Mouse (Mus musculus): ENCODE results near the gene Dnajc4. TPM values are rescaled to one million over a fixed set of nuclear protein-coding genes. Genes with fewer than 3 reads are reported as not detected.
"Not testable (repeated sequence)": the region's sequence is repeated elsewhere in the genome, so short reads cannot be mapped to it uniquely, and the experiment has no call there.

Dnajc4 gene
- polyA plus RNA-seq, 1 experiment: 36.7 TPM

DNA sequence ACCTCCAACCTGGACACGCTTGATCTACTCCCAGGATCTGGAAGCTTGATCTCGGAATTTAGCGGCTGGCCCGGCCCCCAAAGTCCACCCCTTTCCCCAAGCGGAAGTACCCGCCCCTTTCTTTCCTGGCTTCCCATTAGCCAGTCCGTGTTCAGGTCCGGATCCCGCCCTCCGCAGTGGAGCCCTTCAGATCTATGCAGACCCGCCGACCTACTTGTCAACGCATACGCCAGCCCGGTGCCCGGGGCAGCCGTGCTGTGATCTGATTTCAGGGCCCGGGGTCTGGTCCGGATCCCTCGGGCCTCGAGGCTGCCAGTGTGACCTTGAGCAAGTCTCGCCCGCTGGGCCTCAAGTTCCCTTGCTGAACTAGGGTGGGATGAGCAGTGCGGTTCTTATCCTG lies 3.6 kb upstream of the Dnajc4 start, which contains the start of the genes Nudt22 and Trpt1:
Gene Nudt22, minus strand, starts transcription at position 112 of the 400 bp plus-strand sequence.
Gene Trpt1, plus strand, starts transcription at position 126 of the 400 bp plus-strand sequence.
- DNase-seq (ENCODE audit: extremely low spot score in 1 of 2, low spot score in 1 of 2): peak; percentile 71 to 88

DNA sequence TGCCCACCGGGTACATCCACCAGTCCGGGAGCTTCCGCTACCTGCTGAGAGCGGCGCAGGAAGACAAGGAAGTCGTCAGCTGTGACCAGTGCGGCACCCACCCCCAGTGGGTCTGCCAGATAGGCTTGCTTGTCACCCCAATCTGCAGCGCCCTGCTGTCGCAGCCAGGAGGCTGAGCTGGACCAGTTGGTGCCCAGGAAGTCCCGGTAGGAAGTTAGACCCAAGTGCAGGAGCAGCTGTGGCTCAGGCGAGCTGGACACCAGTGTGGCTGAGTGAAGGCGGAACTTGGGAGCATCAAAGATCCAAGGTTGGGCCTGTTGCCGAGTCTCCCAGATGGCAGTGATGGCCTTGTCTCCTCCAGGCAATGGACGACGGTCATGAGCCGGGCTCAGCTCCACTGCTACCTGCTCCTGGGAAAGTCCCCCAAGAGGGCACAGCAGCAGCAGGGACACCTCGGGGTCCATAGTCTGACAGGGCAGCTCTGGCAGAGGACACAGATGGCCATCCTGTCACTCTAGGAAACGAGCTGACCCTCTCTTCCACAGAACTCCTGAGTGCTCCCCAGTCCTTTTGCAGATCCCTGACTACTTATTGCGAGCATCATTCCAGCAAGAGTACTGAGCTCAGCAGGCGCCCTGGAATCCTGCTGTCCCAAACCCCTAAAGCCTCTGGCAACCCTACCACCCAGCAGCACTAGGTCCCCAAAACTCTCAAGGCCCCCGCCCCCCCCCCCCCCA lies 3.1 kb upstream of the Dnajc4 start:
- no peak for DNase-seq (ENCODE audit: extremely low spot score in 1 of 2, low spot score in 1 of 2)

DNA sequence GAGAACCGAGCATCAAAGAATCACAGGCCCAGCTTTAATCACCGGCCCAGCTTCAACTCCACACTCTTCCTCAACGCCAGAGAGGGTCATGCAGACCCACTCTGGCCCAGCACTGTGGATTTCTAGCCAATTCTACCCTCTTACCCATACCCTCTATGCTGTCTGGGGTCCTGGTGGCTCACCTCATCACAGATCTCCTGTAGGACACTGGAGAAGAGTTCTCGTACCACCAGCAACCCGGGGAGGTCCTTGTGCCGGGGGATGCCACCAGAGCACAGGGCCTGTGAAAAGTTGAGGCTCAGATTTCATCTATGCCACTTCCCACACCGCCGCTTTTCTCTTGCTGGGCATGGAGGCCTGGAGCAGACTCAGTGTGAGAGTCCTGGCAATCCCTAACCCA lies 2.1 kb upstream of the Dnajc4 start:
- DNase-seq (ENCODE audit: extremely low spot score in 1 of 2, low spot score in 1 of 2): no peak

DNA sequence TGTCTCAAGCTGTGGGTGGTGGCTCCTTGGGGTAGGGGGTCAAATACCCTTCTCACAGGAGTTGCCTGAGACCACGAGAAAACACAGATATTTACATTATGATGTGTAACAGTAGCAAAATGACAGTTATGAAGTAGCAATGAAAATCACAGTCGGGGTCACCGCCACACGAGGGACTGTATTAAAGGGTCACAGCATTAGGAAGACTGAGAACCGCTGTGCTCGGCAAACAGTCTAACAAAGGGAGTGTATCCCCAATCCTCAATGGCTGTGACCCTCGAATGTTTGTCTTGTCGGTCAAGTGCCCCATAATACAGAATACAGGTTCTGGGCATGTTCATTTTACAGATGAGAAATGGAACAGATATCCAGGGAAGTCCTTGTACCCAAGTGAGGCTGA lies 1.6 kb upstream of the Dnajc4 start:
- no peak for DNase-seq (ENCODE audit: extremely low spot score in 1 of 2, low spot score in 1 of 2)

DNA sequence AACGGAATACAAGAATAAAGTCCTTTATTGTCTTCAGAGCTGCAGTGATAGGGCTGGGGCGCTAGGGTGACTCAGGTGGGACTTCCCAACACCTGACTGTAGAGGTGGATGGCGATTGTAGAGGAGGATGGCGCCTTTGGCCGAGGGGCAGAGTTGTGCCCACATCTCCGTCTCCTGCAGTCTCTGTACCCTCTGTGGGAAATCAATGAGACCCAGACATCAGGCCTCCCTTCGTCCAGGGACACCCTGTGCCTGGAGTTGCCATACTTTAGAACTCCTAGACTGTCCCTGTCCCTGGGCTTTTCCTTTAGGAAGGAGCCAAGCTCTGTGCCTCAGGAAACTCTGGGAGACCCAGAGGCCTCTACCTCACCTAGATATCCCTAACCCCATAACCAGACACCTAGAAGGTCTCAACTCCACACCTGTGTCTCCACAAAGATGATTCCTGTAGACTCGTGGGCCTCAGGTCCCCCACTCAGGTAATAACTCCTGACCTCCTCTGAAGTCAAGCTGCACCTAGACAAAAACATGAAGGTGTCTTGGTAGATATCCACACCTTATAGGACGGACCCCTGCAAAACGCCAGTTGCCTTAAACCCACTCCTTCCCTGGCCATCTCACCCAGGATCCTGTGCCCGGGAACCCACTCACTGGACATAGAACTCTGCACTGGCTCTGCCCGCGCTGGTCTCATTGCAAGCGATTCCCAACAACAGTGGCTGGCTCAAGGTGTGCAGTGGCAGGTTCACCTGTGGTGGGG lies 819 bp upstream of the Dnajc4 start:
- no peak for DNase-seq (ENCODE audit: extremely low spot score in 1 of 2, low spot score in 1 of 2)

DNA sequence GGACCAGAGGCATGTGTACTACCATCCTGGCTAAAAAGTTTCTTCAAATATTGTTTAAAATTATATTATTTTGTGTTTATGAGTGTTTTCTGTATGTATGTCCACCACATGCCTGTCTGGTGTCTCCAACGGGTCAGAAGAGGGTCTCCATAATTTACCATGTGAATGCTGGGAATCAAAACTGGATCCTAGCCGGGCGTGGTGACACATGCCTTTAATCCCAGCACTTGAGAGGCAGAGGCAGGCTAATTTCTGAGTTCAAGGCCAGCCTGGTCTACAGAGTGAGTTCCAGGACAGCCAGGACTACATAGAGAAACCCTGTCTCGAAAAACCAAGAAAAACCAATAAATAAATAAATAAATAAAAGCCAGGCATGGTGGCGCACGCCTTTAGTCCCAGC lies 1.2 kb downstream of the Dnajc4 start:
- not testable (repeated sequence) for DNase-seq (ENCODE audit: extremely low spot score in 1 of 2, low spot score in 1 of 2)

DNA sequence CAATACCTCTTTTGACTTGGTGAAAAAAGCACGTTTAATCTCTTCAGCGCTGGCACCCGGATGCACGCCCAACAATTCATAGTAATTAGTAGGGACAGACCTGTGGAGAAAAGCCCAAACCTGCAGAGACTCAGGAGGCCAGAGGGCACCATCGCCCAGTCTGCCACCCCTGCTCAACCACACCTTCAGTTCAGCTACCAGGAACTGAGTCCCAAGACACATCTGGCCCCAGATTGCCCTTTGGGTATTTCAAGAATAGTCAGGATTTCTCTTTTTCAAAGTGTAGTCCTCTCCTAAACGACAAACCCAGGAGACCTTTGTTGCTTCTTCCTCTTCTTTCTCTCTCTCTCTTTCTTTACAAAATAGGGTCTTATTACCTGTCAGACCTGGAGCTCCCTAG lies 1.7 kb downstream of the Dnajc4 start:
- DNase-seq (ENCODE audit: extremely low spot score in 1 of 2, low spot score in 1 of 2): no peak

DNA sequence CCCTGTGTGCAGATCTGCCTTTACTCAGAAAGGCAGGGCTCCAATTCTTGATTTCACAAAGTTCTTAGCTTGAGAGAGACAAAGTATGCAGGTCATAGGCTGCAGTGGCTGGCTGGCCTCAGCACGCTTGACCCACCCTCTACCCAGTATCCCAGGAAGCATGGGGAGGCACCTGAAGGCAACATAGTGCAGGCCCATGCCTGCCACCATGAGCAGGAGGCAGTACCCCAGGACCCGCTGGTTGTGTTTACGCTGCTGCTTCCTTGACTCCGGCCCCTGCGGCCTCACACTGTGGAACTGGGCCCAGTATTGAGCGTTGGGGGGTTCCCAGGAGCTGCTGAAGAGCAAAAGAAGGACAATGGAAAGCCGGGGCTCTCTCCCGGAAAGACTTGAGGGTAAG lies 3.1 kb downstream of the Dnajc4 start:
- no peak for DNase-seq (ENCODE audit: extremely low spot score in 1 of 2, low spot score in 1 of 2)

DNA sequence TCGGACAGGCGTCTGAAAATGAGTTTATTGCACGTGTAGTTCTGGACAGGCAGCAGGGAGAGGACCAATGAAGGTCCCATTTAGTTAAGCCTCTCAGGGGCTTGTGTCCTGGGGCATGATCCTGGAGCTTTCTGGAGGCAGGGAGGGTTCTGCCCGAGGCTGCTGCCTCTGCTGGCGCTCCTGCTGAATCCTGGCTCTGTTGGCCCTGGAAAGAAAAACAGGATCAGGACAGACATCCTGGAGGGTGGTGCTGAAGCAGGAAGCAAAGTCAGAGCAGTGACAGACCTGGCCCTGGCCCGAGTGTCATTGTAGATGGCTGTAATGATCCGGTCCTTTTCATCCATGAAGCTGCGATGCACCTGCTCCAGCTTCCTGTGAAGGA lies 4.5 kb downstream of the Dnajc4 start:
- DNase-seq (ENCODE audit: extremely low spot score in 1 of 2, low spot score in 1 of 2): no peak

DNA sequence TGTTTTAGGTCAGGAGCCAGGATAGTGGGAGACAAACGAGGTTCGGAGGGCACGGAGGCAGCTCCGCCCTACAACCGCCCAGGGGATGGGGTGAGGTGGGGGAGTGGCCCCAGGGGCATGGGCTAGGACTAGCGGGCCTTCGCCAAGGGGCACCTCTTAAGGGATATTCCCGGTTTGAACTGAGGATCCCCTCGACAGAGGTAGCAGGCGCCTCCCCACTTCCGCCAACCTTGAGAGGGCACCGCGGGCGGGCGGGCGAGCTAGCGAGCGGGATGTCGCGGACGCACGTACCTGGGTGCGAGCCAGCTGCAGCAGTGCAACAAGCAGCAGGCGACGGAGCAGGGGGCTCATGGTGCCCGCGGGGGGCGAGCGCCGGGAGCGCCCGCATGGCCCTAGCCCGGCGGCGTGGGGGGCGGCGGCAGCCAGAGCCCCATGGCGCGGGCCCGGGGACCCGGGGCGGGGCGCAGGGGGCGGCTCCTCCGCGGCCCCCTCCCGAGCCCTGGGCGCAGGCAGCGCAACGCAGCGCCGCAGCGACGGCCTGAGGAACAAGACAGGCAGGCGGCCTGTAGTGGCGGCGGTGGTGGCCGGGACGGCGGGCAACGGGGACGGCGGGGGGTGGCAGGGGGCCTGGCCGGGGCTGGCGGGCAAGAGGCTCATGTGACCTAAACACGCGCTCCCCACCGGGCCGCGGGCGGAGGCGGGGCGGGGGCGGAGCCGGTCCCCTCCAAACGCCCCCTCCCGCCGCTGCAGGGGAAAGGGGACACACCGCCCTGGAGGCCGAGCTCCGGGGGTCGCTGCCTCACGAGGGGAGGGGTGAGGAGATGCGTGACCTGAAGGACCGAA lies 5.1 kb downstream of the Dnajc4 start, which contains the start of gene Vegfb:
Gene Vegfb, minus strand, starts transcription at position 591 of the 843 bp plus-strand sequence.
- DNase-seq (ENCODE audit: extremely low spot score in 1 of 2, low spot score in 1 of 2): no peak

DNA sequence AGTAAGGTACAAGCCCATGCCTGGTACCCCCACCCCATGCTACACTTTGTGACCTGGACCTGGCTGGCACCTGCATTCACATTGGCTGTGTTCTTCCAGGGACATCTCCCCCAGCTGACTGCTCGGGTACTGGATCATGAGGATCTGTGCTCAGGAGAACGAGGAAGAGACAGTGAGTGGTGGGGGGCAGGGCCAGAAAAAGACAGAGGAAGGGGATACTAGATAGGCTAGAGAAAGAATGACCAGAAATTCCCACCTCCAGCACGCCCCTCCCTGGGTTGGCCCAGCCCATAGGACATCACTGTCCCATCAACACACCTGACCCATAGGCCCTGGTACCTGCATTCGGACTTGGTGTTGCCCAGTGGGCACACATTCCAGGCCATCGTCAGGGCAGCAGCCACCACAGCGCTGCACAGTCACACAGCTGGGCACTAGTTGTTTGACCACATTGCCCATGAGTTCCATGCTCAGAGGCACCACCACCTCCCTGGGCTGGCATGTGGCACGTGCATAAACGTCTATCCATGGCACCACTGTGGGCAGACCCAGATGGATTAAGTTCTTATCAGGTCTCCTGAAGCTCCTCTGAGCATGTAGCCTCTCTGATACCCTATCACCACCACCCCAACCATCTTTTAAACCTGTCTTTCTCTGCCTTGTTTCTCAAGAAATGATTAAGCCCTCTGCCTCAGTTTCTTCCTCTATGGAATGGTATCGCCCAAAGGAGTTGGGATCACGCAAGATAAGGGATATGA lies 6.2 kb downstream of the Dnajc4 start:
- DNase-seq (ENCODE audit: extremely low spot score in 1 of 2, low spot score in 1 of 2): no peak

DNA sequence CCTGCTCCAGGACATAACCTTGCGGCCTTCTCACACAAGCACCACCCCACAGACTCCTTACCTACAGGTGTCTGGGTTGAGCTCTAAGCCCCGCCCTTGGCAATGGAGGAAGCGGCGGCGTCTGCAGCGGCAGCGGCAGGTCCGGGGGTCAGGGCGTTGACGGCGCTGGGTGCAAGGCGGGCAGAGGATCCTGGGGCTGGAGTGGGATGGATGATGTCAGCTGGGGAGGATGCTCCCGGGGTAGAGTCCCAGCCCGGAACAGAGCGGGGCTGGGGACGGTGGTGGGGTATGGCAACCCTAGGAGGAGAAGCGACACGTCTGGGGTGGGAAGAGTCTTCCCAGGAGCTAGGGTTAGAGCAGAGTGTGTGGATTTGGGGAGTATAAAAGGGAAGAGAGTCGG lies 7.1 kb downstream of the Dnajc4 start:
- no peak for DNase-seq (ENCODE audit: extremely low spot score in 1 of 2, low spot score in 1 of 2)

DNA sequence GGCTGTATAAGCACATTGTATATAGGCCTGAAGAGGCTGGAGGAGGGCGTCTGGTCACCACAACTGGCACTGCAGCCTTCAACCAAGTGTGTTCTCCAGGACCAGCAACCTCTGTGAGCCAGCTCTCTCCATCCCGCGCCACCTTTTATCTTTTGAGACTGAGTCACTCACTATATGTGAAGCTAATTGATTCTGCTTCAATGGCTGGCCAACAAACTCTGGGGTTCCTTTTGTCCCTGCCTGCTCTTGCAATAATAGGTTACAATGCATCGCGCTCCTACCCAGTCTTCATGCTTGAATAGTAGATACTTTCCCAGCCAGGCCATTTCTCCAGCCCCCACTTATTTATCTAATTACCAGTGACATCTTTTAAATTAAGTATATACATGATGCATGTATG lies 8.8 kb downstream of the Dnajc4 start:
- DNase-seq (ENCODE audit: extremely low spot score in 1 of 2, low spot score in 1 of 2): no peak

DNA sequence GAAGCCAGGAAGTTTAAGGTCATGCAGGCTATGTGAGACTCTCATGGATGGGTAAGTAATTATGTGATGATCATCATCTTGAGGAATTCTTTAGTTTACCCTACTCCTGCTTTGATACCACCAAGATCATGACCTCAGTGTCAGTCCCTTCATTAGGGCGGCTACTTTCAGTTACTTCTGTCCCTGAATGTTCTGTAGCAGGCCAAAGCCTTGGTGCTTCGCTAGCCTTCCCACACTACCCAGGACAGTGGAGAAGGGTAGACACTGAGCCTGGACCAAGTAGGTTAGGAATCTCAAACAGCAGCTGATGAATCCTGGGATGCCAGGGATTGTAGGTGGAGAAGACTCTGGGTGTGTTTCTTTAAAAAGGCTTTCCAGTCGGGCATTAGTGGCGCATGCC lies 10.9 kb downstream of the Dnajc4 start:
- no peak for DNase-seq (ENCODE audit: extremely low spot score in 1 of 2, low spot score in 1 of 2)

DNA sequence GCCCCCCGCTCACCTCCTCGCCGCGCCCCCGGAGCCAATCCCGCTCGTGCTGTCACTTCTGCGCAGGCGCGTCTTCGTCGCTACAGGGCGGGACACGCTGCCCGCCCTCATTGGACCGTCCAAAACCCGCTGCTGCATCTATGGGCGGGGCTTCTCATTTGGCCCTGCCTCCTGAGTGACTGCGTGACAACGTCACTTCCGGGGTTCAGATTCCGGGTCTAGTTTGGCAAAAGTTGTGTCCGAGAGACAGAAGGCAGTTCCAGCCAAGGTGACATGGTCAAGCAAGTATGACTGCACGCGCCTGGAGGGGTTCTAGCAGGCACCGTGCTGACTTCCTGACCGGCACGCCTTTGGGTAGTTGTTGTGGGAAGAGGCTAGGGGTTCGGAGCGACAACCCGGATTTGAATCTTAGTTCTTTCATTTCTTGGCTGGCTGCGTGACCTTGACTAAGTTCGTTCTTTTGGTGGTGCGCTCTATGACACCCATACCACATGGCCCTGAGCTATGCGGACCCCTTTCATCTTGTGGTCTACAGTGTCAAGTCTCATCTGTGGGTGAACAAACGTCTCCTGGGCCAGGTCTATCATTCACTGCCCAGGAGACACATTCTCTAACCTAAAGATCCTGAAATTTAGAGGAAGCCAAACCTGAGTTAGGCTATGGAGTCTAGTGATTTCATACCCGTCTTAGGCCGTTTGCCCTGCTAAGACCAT lies 11.8 kb downstream of the Dnajc4 start, which contains the start of gene Fkbp2:
Gene Fkbp2, minus strand, starts transcription at position 121 of the 713 bp plus-strand sequence.
- DNase-seq (ENCODE audit: extremely low spot score in 1 of 2, low spot score in 1 of 2): peak; percentile 97 to 99

DNA sequence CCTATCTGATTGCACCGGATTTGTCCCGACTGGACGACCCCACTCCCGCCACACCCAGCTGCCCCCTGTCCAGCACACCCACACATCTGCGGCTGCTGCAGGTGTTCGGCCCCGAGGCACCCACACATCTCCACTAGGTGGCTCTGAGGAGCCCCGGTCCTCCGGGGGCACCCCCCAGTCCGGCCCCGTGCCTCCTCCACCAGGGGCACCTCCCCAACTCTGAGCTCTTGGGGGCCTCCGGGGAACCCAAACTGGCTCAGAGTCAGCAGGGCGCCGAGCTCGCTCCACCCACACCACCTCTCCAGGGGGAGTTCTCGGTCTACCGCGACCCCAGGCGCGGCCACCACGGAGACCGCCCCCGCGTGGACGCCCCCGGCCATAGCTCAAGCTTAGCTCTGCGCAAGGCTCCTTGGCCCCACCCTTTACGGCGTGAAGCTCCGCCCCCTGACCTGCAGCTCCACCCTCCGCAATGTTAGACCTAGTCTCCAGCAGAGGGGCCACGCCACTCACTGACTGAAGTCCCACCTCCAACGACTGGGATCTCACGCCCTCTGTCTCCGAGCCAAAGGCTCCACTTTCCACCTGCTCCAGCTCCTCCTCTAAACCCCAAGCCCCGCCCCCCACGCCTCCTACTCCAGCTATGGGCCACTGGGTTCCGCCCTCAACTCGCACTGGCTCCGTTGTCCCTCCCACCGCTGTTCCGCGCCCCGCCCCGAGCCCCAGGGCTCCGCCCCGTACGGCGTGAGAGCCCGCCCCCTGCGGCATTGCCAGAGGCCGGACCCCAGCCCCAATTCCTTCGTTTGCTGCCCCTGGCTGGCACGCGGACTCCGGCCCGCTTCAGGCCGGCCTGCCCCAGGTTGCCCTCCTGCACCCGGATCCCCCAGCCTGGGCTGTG lies 12.6 kb downstream of the Dnajc4 start:
- peak; percentile 99 for DNase-seq (ENCODE audit: extremely low spot score in 1 of 2, low spot score in 1 of 2)

DNA sequence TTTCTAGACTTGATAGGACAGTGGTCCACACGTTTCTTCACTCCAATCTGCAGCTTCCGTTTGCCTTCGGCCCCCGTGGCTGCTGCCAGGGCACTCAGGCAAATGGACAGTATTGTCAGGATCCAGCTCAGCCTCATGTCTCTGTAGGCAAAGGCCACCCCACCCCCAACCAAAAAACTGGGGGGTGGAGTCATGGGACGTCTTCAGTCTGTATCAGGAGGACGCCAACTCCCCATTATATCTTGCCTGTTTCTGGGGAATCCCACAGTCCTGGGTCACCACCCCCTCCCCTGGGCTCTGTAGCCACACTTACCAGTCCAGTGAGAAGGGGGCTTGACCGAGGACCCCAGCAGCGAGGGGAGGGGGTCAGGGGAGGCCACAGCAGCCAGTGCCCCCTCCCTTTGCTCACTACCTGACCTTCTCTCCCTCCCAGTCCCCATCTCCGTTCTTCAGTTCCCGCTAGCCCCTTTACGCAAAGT lies 13.3 kb downstream of the Dnajc4 start:
- DNase-seq (ENCODE audit: extremely low spot score in 1 of 2, low spot score in 1 of 2): peak; percentile 56 to 62

DNA sequence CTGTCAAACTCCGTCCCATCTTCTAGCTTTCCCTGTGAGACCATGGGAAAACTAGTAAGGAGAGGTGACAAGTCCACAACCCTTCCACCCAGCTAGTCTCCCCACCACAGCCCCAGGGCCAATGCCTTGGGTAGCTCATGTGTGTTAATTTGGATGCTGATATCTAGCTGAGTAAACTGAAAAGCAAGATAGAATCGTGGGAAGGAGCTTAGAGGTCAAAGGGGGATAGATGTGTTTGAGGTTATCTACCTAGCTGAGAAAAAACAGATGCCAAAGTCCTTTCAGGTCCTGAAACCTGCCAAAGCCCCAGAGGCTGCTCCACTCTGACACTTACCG lies 13.8 kb downstream of the Dnajc4 start:
- DNase-seq (ENCODE audit: extremely low spot score in 1 of 2, low spot score in 1 of 2): no peak

Data from frontal cortex, adult 2 months (tissue).